Mouse (Mus musculus) bone marrow macrophage, adult 2 months (primary cell): ENCODE measurements around the gene Gfy.
"Not testable (repeated sequence)": the region's sequence is repeated elsewhere in the genome, so short reads cannot be mapped to it uniquely, and the experiment has no call there.

Experiments
- CTCF ChIP-seq: IDR thresholded peaks from 2 replicates; pipeline ENCODE4 v1.5.1; 2012; ENCODE audit warnings: low read depth, mild to moderate bottlenecking, low read length, moderate library complexity
- POLR2A ChIP-seq: IDR thresholded peaks from 2 replicates; pipeline ENCODE4 v1.6.1; 2012; ENCODE audit warnings: mild to moderate bottlenecking, low read depth, low read length, borderline replicate concordance

DNA sequence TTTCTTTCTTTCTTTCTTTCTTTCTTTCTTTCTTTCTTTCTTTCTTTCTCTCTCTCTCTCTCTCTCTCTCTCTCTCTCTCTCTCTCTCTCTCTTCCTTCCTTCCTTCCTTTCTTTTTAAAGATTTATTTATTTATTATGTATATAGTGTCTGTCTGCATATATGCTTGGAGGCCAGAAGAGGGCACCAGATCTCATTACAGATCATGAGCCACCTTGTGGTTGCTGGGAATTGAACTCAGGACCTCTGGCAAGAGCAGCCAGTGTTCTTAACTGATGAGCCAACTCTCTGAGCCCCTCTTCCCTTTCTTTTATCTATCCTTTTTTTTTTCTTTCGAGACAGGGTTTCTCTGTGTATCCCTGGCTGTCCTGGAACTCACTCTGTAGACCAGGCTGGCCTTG lies 5.6 kb downstream of the Gfy start:
- not testable (repeated sequence) for TF ChIP-seq CTCF, POLR2A
